Mouse (Mus musculus) ES-Bruce4 (cell line): ENCODE results near the gene Nacc2. TPM values are rescaled to one million over a fixed set of nuclear protein-coding genes. Genes with fewer than 3 reads are reported as not detected.

ENCODE experiments used
- H3K27ac ChIP-seq: 2 replicates; pipeline ENCODE4 v1.5.1; 2012; ENCODE audit warnings: low read length, inconsistent platforms; ENCODE audit not compliant: insufficient read depth
- H3K27me3 ChIP-seq: 2 replicates; pipeline ENCODE4 v1.6.1; 2012; ENCODE audit warnings: mild to moderate bottlenecking, low read length, inconsistent platforms; ENCODE audit not compliant: control insufficient read depth, poor library complexity, insufficient read depth, severe bottlenecking
- H3K36me3 ChIP-seq: 2 replicates; pipeline ENCODE4 v1.6.1; 2012; ENCODE audit warnings: inconsistent platforms, mild to moderate bottlenecking, low read length, moderate library complexity; ENCODE audit not compliant: control insufficient read depth, poor library complexity, insufficient read depth, severe bottlenecking
- H3K4me1 ChIP-seq: one replicate; pipeline ENCODE4 v1.8.1; 2011; ENCODE audit warnings: low read length; ENCODE audit not compliant: control insufficient read depth, insufficient read depth
- H3K4me3 ChIP-seq: 2 replicates; pipeline ENCODE4 v1.5.1; 2011; ENCODE audit warnings: low read depth, mild to moderate bottlenecking, low read length
- H3K9ac ChIP-seq: 2 replicates; pipeline ENCODE4 v1.6.1; 2012; ENCODE audit warnings: low read depth, mild to moderate bottlenecking, inconsistent platforms; ENCODE audit not compliant: poor library complexity, severe bottlenecking
- H3K9me3 ChIP-seq: replicated peaks from 2 replicates; pipeline ENCODE4 v1.6.1; 2012; ENCODE audit warnings: mild to moderate bottlenecking, low read length, inconsistent platforms; ENCODE audit not compliant: control insufficient read depth, poor library complexity, insufficient read depth, severe bottlenecking
- CTCF ChIP-seq: IDR thresholded peaks from one replicate; pipeline ENCODE4 v1.8.1; 2011; ENCODE audit warnings: low read depth, low read length
- EP300 ChIP-seq: IDR thresholded peaks from 2 replicates; pipeline ENCODE4 v1.6.1; 2011; ENCODE audit warnings: low read depth, low read length; ENCODE audit not compliant: insufficient read depth
- POLR2A ChIP-seq: IDR thresholded peaks from one replicate; pipeline ENCODE4 v1.8.1; 2011; ENCODE audit warnings: low read length; ENCODE audit not compliant: insufficient read depth
- polyA plus RNA-seq: library from polyadenylated mRNA; stranded (reverse); fragments of >200 nt; gene quantifications from 2 replicates; pipeline ENCODE4 v1.2.4, GENCODE M21; 2011; ENCODE audit warnings: low read depth; ENCODE audit not compliant: missing spikeins, insufficient read depth, insufficient read length

Nacc2 gene
- polyA plus RNA-seq, 1 experiment, result 4.0 TPM

GRCm38 (mm10) chr2:26021561-26022257 lies 101.3 kb downstream of the Nacc2 start, which contains the start of gene Ubac1:
Ubac1 (minus strand) TSS chr2:26021747.
- Histone ChIP-seq H3K4me1 (no peaks in the 10 kb centered on the region), H3K9ac (peak within 1 kb of the TSS; percentile 67)
- TF ChIP-seq EP300, result no peak
- no peak for TF ChIP-seq CTCF
- TF ChIP-seq POLR2A, result no peak

GRCm38 (mm10) chr2:26020714-26021560 lies 102.1 kb downstream of the Nacc2 start:
- Histone ChIP-seq H3K9ac (peak overlapping the region; percentile 67), H3K27me3 (no peaks in the 10 kb centered on the region), H3K4me1 (no peaks in the 10 kb centered on the region), H3K27ac (peak overlapping the region; percentile 20), H3K36me3 (no peaks in the 10 kb centered on the region; the same call in 1 of the 2 replicates), H3K4me3 (peak overlapping the region; percentile 97), H3K9me3 (no peaks in the 10 kb centered on the region)
- TF ChIP-seq CTCF, result no peak

More at GRCm38 (mm10) chr2:26021561-26022257, 101.3 kb downstream of the Nacc2 start, which contains the start of gene Ubac1:
- peak within 1 kb of the TSS; percentile 97 for H3K4me3 ChIP-seq
- H3K27me3 ChIP-seq, result no peaks in the 10 kb centered on the region
- H3K27ac ChIP-seq, result peak within 1 kb of the TSS; percentile 20
- no peaks in the 10 kb centered on the region; the same call in 1 of the 2 replicates for H3K36me3 ChIP-seq
- H3K9me3 ChIP-seq, result no peaks in the 10 kb centered on the region

- H3K36me3 ChIP-seq, result peaks cover 6% of the 10 kb centered on the region
- H3K4me1 ChIP-seq, result no peaks in the 10 kb centered on the region
- no peak for TF ChIP-seq EP300
- TF ChIP-seq CTCF, result no peak
- no peak for TF ChIP-seq POLR2A
- H3K27me3 ChIP-seq, result no peaks in the 10 kb centered on the region
- H3K9ac ChIP-seq, result no peak overlapping the region
- no peaks in the 10 kb centered on the region for H3K9me3 ChIP-seq
- no peak overlapping the region for H3K4me3 ChIP-seq
- no peak overlapping the region for H3K27ac ChIP-seq
These were observed 103.1 kb downstream of the Nacc2 start for GRCm38 (mm10) chr2:26019923-26020322.

- Histone ChIP-seq H3K9ac (no peak overlapping the region), H3K4me3 (no peak overlapping the region), H3K4me1 (no peaks in the 10 kb centered on the region), H3K27me3 (no peaks in the 10 kb centered on the region), H3K36me3 (peaks cover 12% of the 10 kb centered on the region), H3K27ac (no peak overlapping the region), H3K9me3 (no peaks in the 10 kb centered on the region)
- TF ChIP-seq CTCF (no peak), POLR2A (no peak), EP300 (no peak)
These were observed 105.7 kb downstream of the Nacc2 start for GRCm38 (mm10) chr2:26017326-26017725.

- no peak overlapping the region for H3K27ac ChIP-seq
- H3K27me3 ChIP-seq, result no peaks in the 10 kb centered on the region
- H3K9me3 ChIP-seq, result no peaks in the 10 kb centered on the region
- H3K4me1 ChIP-seq, result no peaks in the 10 kb centered on the region
- H3K9ac ChIP-seq, result no peak overlapping the region
- H3K36me3 ChIP-seq, result peaks cover 22% of the 10 kb centered on the region
- H3K4me3 ChIP-seq, result no peak overlapping the region
- no peak for TF ChIP-seq CTCF
- TF ChIP-seq EP300, result no peak
These were observed 109.3 kb downstream of the Nacc2 start for GRCm38 (mm10) chr2:26013674-26014073.

- Histone ChIP-seq H3K27ac (no peak overlapping the region), H3K27me3 (no peaks in the 10 kb centered on the region), H3K4me3 (no peak overlapping the region), H3K36me3 (peaks cover 32% of the 10 kb centered on the region), H3K9me3 (no peaks in the 10 kb centered on the region), H3K9ac (no peak overlapping the region), H3K4me1 (no peaks in the 10 kb centered on the region)
- TF ChIP-seq CTCF (no peak), POLR2A (no peak), EP300 (no peak)
These were observed 111.6 kb downstream of the Nacc2 start for GRCm38 (mm10) chr2:26011420-26011819.

Other genes starting within 250 kb of the Nacc2 start
- gene Camsap1, start 139.9 kb downstream of the Nacc2 start, polyA plus RNA-seq, result 63.0 and 63.4 TPM in 2 replicates
- 87.0 and 95.0 TPM in 2 replicates for gene Ubac1, start 101.5 kb downstream of the Nacc2 start, polyA plus RNA-seq
- not detected in 2 replicates for gene Lhx3, start 85.1 kb upstream of the Nacc2 start, polyA plus RNA-seq
- gene Qsox2, start 114.3 kb upstream of the Nacc2 start, polyA plus RNA-seq, result 17.2 and 18.0 TPM in 2 replicates
- gene Ccdc187, start 171.3 kb upstream of the Nacc2 start, polyA plus RNA-seq, result 0.06 TPM in 1 of 2 replicates, not detected in the other
- 16.3 and 16.5 TPM in 2 replicates for gene Gpsm1, start 192.3 kb upstream of the Nacc2 start, polyA plus RNA-seq
- gene Dnlz, start 228.9 kb upstream of the Nacc2 start, polyA plus RNA-seq, result 9.8 and 10.4 TPM in 2 replicates
- not detected in 2 replicates for gene Card9, start 237.7 kb upstream of the Nacc2 start, polyA plus RNA-seq